Mouse (Mus musculus): ENCODE results near the gene Mmp8.

DNA sequence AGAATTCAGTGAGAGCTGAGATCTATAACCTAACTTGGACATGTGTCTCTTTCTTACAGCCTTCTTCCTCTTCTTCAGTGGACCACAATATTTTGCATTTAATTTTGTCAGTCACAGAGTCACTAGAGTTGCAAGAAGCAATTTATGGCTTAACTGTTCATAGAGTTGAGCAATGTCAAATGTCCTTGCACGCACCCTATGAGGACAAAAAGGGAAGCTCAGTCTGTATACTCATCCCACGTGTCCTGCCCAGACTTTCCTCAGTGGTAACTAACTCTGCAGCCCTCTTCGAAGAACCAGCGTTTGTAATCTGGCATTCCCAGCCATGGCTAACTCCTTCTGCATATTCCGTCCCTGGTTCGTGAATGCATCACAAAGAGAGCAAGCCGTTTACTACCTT is 9.1 kb downstream of the Mmp8 start:
- no peak for TF ChIP-seq CTCF (conservative IDR thresholded peaks at IDR 0.05; ENCODE audit: insufficient read depth, insufficient read length, low read depth, low read length)
- TF ChIP-seq POLR2A (IDR thresholded peaks at IDR 0.05; ENCODE audit: low read depth, low read length), result no peak
